Mouse (Mus musculus) spleen, adult 2 months (tissue): ENCODE results near the gene Lypd6b. TPM values are rescaled to one million over a fixed set of nuclear protein-coding genes. Genes with fewer than 3 reads are reported as not detected.

ENCODE experiments used
- DNase-seq, 2 experiments: peaks; one replicate each; pipeline versions ENCODE4 v3.0.0 to v3.0.0-alpha.2; 2012 to 2021; ENCODE audit warnings: low spot score in 2 of 2, low read depth in 1 of 2
- H3K27ac ChIP-seq: fragments of 200-500 bp; 2 replicates; pipeline ENCODE4 v1.5.1; 2012; ENCODE audit warnings: low read length, inconsistent platforms; ENCODE audit not compliant: insufficient read depth
- H3K27me3 ChIP-seq: fragments of 200-500 bp; 2 replicates; pipeline ENCODE4 v1.6.1; 2012; ENCODE audit warnings: mild to moderate bottlenecking, moderate library complexity, low read length, inconsistent platforms; ENCODE audit not compliant: control insufficient read depth, insufficient read depth
- H3K36me3 ChIP-seq: fragments of 200-500 bp; 2 replicates; pipeline ENCODE4 v1.6.1; 2012; ENCODE audit warnings: mild to moderate bottlenecking, low read length, inconsistent platforms; ENCODE audit not compliant: control insufficient read depth, insufficient read depth
- H3K4me1 ChIP-seq: fragments of 200-500 bp; 2 replicates; pipeline ENCODE4 v1.6.1; 2011; ENCODE audit warnings: inconsistent platforms; ENCODE audit not compliant: control insufficient read depth, insufficient read depth, insufficient read length
- H3K4me3 ChIP-seq: fragments of 200-500 bp; 2 replicates; pipeline ENCODE4 v1.5.1; 2011; ENCODE audit warnings: mild to moderate bottlenecking, inconsistent platforms; ENCODE audit not compliant: insufficient read depth, insufficient read length; ENCODE audit errors: extremely low read depth
- CTCF ChIP-seq: fragments of 200-500 bp; IDR thresholded peaks from 2 replicates; pipeline ENCODE4 v1.5.1; 2011; ENCODE audit warnings: mild to moderate bottlenecking, inconsistent platforms; ENCODE audit not compliant: insufficient read depth, insufficient read length, insufficient replicate concordance; ENCODE audit errors: extremely low read depth
- POLR2A ChIP-seq: fragments of 200-500 bp; IDR thresholded peaks from 2 replicates; pipeline ENCODE4 v1.6.1; 2011; ENCODE audit warnings: low read depth, low read length, inconsistent platforms
- WGBS: fragments of 180-500 bp; shearing (Covaris S2); methylation state at CpG from one replicate; pipeline ENCODE4 v1.1.7; 2018; 5-methylcytosine and 5-hydroxymethylcytosine counted together
- polyA plus RNA-seq: library from polyadenylated mRNA; depleted of rRNA; stranded (reverse); fragments of >200 nt; gene quantifications from 2 replicates; pipeline ENCODE4 v1.2.3, GENCODE M21; 2012

Gene Lypd6b
- polyA plus RNA-seq, 1 experiment: 0.51 TPM

GRCm38 (mm10) chr2:49818126-49818525, 30.6 kb downstream of the Lypd6b start:
- H3K27me3 ChIP-seq: no peaks in the 10 kb centered on the region
- no peaks in the 10 kb centered on the region for H3K36me3 ChIP-seq
- H3K4me1 ChIP-seq: no peaks in the 10 kb centered on the region
- H3K4me3 ChIP-seq: no peak overlapping the region
- no peak for DNase-seq
- TF ChIP-seq POLR2A (no peak), CTCF (no peak)
- WGBS: 88% methylated on average over 5 of the region's 5 CpGs
- no peak overlapping the region for H3K27ac ChIP-seq

- H3K27me3 ChIP-seq: no peaks in the 10 kb centered on the region
- TF ChIP-seq CTCF (no peak), POLR2A (no peak)
- no peak for DNase-seq
- 87% methylated on average over 1 of the region's 1 CpGs for WGBS
- H3K4me3 ChIP-seq: no peak overlapping the region
- H3K36me3 ChIP-seq: no peaks in the 10 kb centered on the region
- H3K27ac ChIP-seq: no peak overlapping the region
- no peaks in the 10 kb centered on the region for H3K4me1 ChIP-seq
Observed at GRCm38 (mm10) chr2:49822312-49822711, 34.8 kb downstream of the Lypd6b start.

- Histone ChIP-seq H3K36me3 (no peaks in the 10 kb centered on the region), H3K27me3 (no peaks in the 10 kb centered on the region), H3K4me3 (no peak overlapping the region), H3K27ac (no peak overlapping the region), H3K4me1 (no peaks in the 10 kb centered on the region)
- TF ChIP-seq POLR2A (no peak), CTCF (no peak)
- WGBS: 68% methylated on average over 1 of the region's 1 CpGs
- no peak for DNase-seq
Observed at GRCm38 (mm10) chr2:49825588-49825987, 38.1 kb downstream of the Lypd6b start.

GRCm38 (mm10) chr2:49827756-49828155, 40.3 kb downstream of the Lypd6b start:
- Histone ChIP-seq H3K27ac (no peak overlapping the region), H3K4me3 (no peak overlapping the region), H3K27me3 (no peaks in the 10 kb centered on the region), H3K4me1 (no peaks in the 10 kb centered on the region), H3K36me3 (no peaks in the 10 kb centered on the region)
- no peak for TF ChIP-seq POLR2A
- no peak for TF ChIP-seq CTCF
- no peak for DNase-seq
- 71% methylated on average over 4 of the region's 4 CpGs for WGBS

GRCm38 (mm10) chr2:49830369-49830768, 42.9 kb downstream of the Lypd6b start:
- Histone ChIP-seq H3K27ac (no peak overlapping the region), H3K36me3 (no peaks in the 10 kb centered on the region), H3K27me3 (no peaks in the 10 kb centered on the region), H3K4me1 (no peaks in the 10 kb centered on the region), H3K4me3 (no peak overlapping the region)
- WGBS: 92% methylated on average over 3 of the region's 3 CpGs
- TF ChIP-seq POLR2A: no peak
- no peak for TF ChIP-seq CTCF
- no peak for DNase-seq

GRCm38 (mm10) chr2:49832277-49832803, 44.9 kb downstream of the Lypd6b start:
- H3K27ac ChIP-seq: no peak overlapping the region
- H3K4me3 ChIP-seq: no peak overlapping the region
- 88% methylated on average over 9 of the region's 9 CpGs for WGBS
- no peaks in the 10 kb centered on the region for H3K36me3 ChIP-seq
- no peak for TF ChIP-seq CTCF
- TF ChIP-seq POLR2A: no peak
- H3K27me3 ChIP-seq: no peaks in the 10 kb centered on the region
- no peak for DNase-seq
- no peaks in the 10 kb centered on the region for H3K4me1 ChIP-seq

- WGBS: 68% methylated on average over 12 of the region's 12 CpGs
- Histone ChIP-seq H3K4me3 (no peak overlapping the region), H3K27me3 (no peaks in the 10 kb centered on the region)
Observed at GRCm38 (mm10) chr2:49837454-49838059, 50.1 kb downstream of the Lypd6b start.

More at GRCm38 (mm10) chr2:49837454-49838059, 50.1 kb downstream of the Lypd6b start:
- Histone ChIP-seq H3K27ac (no peak overlapping the region), H3K4me1 (no peaks in the 10 kb centered on the region), H3K36me3 (no peaks in the 10 kb centered on the region)
- DNase-seq: no peak
- TF ChIP-seq CTCF: no peak
- no peak for TF ChIP-seq POLR2A
